In the genomic region with DNA sequence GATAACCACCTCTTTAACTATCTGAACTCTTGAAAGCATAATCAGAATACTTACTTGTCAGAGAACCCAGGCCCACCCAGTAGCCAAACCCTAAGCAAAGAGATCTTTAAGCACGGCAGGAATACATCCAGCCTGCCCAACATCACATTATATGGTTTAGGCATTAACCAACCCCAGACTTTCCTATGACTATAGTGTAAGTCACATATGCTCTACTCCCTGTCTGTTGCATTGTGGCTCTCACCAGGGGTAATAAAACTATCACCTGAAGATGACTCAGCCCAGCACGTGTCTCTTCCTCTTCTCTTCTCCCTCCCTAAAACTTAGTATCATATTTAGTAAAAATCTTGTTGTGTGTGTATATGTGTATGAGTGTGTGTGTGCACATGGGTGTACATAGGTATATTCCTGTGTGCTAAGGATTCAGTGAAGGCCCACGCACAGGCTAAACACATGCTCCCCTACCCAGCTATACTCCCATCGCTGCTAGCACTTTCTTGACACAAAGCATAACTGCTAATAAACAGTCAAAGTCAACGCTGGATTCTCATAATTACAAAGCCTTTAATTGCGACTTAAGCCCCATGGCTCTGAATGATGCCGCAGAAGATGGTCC, we compare ENCODE assay signal across 17 mouse cellular contexts.
A peak's percentile ranks its signal among the peaks of the same experiment; 100 is the strongest.
DNase-seq lines count a peak whose midpoint lies in the region; ATAC-seq and TF ChIP-seq lines count a peak whose summit lies in the region.
"Had no signal": no experiment of that assay in that cellular context is flagged by ENCODE, and none has a peak within 500 bp of the region (broad histone marks: within the 10 kb centered on the region; RNA-seq: fewer than 3 reads in every experiment).

No protein-coding gene starts in this region.

- WGBS in forebrain, embryonic 13.5 days, result 77% methylated on average over 7 of the region's 7 CpGs
- WGBS in forebrain, embryonic 11.5 days, result 83% methylated on average over 7 of the region's 7 CpGs
- 81% methylated on average over 7 of the region's 7 CpGs for WGBS in heart, embryonic 15.5 days
- 84% methylated on average over 7 of the region's 7 CpGs for WGBS in lung, embryonic 16.5 days
- WGBS in midbrain, postnatal 0 days, result 71% methylated on average over 7 of the region's 7 CpGs

- H3K27ac ChIP-seq in forebrain, embryonic 13.5 days, result 0 out of 2 replicates have a peak overlapping the region, but pooled peaks have one; percentile 27
- H3K27ac ChIP-seq in forebrain, embryonic 11.5 days (ENCODE audit: low read depth, low read length), result no peak overlapping the region
- H3K27ac ChIP-seq in heart, embryonic 15.5 days, result peak overlapping the region; percentile 74; the same call in 1 of the 2 replicates
- peak overlapping the region; percentile 66 for H3K27ac ChIP-seq in lung, embryonic 16.5 days (ENCODE audit: low read length)
- no peak overlapping the region; the same call in 1 of the 2 replicates for H3K27ac ChIP-seq in midbrain, postnatal 0 days (ENCODE audit: low read depth, low read length)
- H3K27ac ChIP-seq: kidney, postnatal 0 days; stomach, postnatal 0 days had no signal

- TF ChIP-seq CTCF in midbrain, postnatal 0 days (IDR thresholded peaks at IDR 0.05), result no peak

- H3K4me1 ChIP-seq in forebrain, embryonic 13.5 days, result no peaks in the 10 kb centered on the region
- H3K4me1 ChIP-seq in forebrain, embryonic 11.5 days (replicated peaks; ENCODE audit: control insufficient read depth, insufficient read depth, low read length), result no peaks in the 10 kb centered on the region
- H3K4me1 ChIP-seq in heart, embryonic 15.5 days (replicated peaks), result peaks cover 25% of the 10 kb centered on the region
- peaks cover 13% of the 10 kb centered on the region for H3K4me1 ChIP-seq in lung, embryonic 16.5 days (replicated peaks; ENCODE audit: control insufficient read depth, insufficient read depth, low read length)
- H3K4me1 ChIP-seq in midbrain, postnatal 0 days (ENCODE audit: insufficient read depth, low read length), result no peaks in the 10 kb centered on the region

- no peak overlapping the region for H3K4me2 ChIP-seq in forebrain, embryonic 13.5 days
- no peak overlapping the region for H3K4me2 ChIP-seq in forebrain, embryonic 11.5 days (ENCODE audit: low read depth, low read length, severe bottlenecking)
- no peak overlapping the region for H3K4me2 ChIP-seq in heart, embryonic 15.5 days
- H3K4me2 ChIP-seq in lung, embryonic 16.5 days (ENCODE audit: low read depth, low read length), result no peak overlapping the region
- H3K4me2 ChIP-seq in midbrain, postnatal 0 days (ENCODE audit: low read depth, low read length, poor library complexity, severe bottlenecking), result no peak overlapping the region
- H3K4me2 ChIP-seq: limb, embryonic 15.5 days had no signal

- no peaks in the 10 kb centered on the region for H3K36me3 ChIP-seq in forebrain, embryonic 13.5 days (ENCODE audit: poor library complexity, severe bottlenecking)
- H3K36me3 ChIP-seq in forebrain, embryonic 11.5 days (ENCODE audit: control insufficient read depth, insufficient read depth, low read length), result no peaks in the 10 kb centered on the region
- no peaks in the 10 kb centered on the region for H3K36me3 ChIP-seq in heart, embryonic 15.5 days
- no peaks in the 10 kb centered on the region for H3K36me3 ChIP-seq in lung, embryonic 16.5 days (ENCODE audit: control insufficient read depth, insufficient read depth, low read length)
- no peaks in the 10 kb centered on the region for H3K36me3 ChIP-seq in midbrain, postnatal 0 days (ENCODE audit: insufficient read depth, low read length)
- H3K36me3 ChIP-seq: limb, embryonic 15.5 days had no signal

- no peak overlapping the region for H3K9ac ChIP-seq in forebrain, embryonic 13.5 days
- H3K9ac ChIP-seq in forebrain, embryonic 11.5 days (ENCODE audit: low read length), result no peak overlapping the region
- no peak overlapping the region for H3K9ac ChIP-seq in heart, embryonic 15.5 days
- no peak overlapping the region for H3K9ac ChIP-seq in lung, embryonic 16.5 days (ENCODE audit: low read length)
- H3K9ac ChIP-seq in midbrain, postnatal 0 days (replicated peaks; ENCODE audit: low read length, poor library complexity, severe bottlenecking), result no peak overlapping the region
- H3K9ac ChIP-seq: limb, embryonic 15.5 days; liver, postnatal 0 days had no signal

- no peak for DNase-seq in forebrain, embryonic 11.5 days (ENCODE audit: low spot score)
- DNase-seq in heart, adult 9 months (ENCODE audit: low spot score in 2 of 2), result no peak
- DNase-seq in lung, postnatal 4 days, result no peak
- no peak for DNase-seq in midbrain, postnatal 0 days (ENCODE audit: low spot score)
- DNase-seq in embryo, embryonic 10 days (ENCODE audit: low spot score), result no peak
- DNase-seq: adrenal gland, postnatal 14 days; cerebellum, adult 9-10 months; embryo, embryonic 11 days; liver, postnatal 0 days; thymus, postnatal 14 days had no signal

- no peak overlapping the region for H3K4me3 ChIP-seq in forebrain, embryonic 13.5 days
- no peak overlapping the region for H3K4me3 ChIP-seq in forebrain, embryonic 11.5 days (ENCODE audit: low read depth, low read length)
- H3K4me3 ChIP-seq in heart, embryonic 15.5 days, result no peak overlapping the region
- no peak overlapping the region for H3K4me3 ChIP-seq in lung, embryonic 16.5 days (ENCODE audit: low read length)
- no peak overlapping the region for H3K4me3 ChIP-seq in midbrain, postnatal 0 days (ENCODE audit: low read depth, low read length)
- H3K4me3 ChIP-seq: limb, embryonic 15.5 days; myocyte had no signal

- H3K9me3 ChIP-seq in forebrain, embryonic 13.5 days (replicated peaks), result no peaks in the 10 kb centered on the region
- no peaks in the 10 kb centered on the region for H3K9me3 ChIP-seq in forebrain, embryonic 11.5 days (ENCODE audit: control insufficient read depth, low read length)
- H3K9me3 ChIP-seq in heart, embryonic 15.5 days (replicated peaks), result no peaks in the 10 kb centered on the region
- no peaks in the 10 kb centered on the region for H3K9me3 ChIP-seq in lung, embryonic 16.5 days (ENCODE audit: control insufficient read depth, low read length)
- H3K9me3 ChIP-seq in midbrain, postnatal 0 days (ENCODE audit: low read length), result no peaks in the 10 kb centered on the region
- H3K9me3 ChIP-seq: limb, embryonic 15.5 days had no signal

- H3K27me3 ChIP-seq in forebrain, embryonic 13.5 days, result no peaks in the 10 kb centered on the region
- no peaks in the 10 kb centered on the region for H3K27me3 ChIP-seq in forebrain, embryonic 11.5 days (ENCODE audit: control insufficient read depth, insufficient read depth, low read length)
- H3K27me3 ChIP-seq in heart, embryonic 15.5 days, result no peaks in the 10 kb centered on the region
- H3K27me3 ChIP-seq in lung, embryonic 16.5 days (ENCODE audit: control insufficient read depth, insufficient read depth, low read depth, low read length), result no peaks in the 10 kb centered on the region
- H3K27me3 ChIP-seq in midbrain, postnatal 0 days (ENCODE audit: insufficient read depth, low read length), result no peaks in the 10 kb centered on the region
- H3K27me3 ChIP-seq: limb, embryonic 15.5 days had no signal

- no peak for ATAC-seq in forebrain, embryonic 13.5 days
- no peak for ATAC-seq in forebrain, embryonic 11.5 days (replicated peaks; ENCODE audit: low FRiP score)
- no peak for ATAC-seq in heart, embryonic 15.5 days (replicated peaks; ENCODE audit: insufficient number of reproducible peaks, insufficient read depth, low FRiP score, low read depth)
- no peak for ATAC-seq in lung, embryonic 16.5 days (ENCODE audit: low read depth)
- ATAC-seq in midbrain, postnatal 0 days (ENCODE audit: low FRiP score), result 0 out of 2 replicates have a peak, but pooled peaks have one; percentile 44
- ATAC-seq: liver, postnatal 0 days had no signal

Comparison
In these comparisons a context has a peak if more than half of its experiments do, and no peak if none do; other contexts are left out.
1. H3K27ac ChIP-seq: peak in forebrain, embryonic 13.5 days (single experiment), heart, embryonic 15.5 days (single experiment) and lung, embryonic 16.5 days (single experiment); none in forebrain, embryonic 11.5 days (single experiment) and midbrain, postnatal 0 days (single experiment).